Mouse (Mus musculus) lung, postnatal 0 days (tissue): ENCODE results near the gene Mtfmt. TPM values are rescaled to one million over a fixed set of nuclear protein-coding genes. Genes with fewer than 3 reads are reported as not detected.

Experiments used
- ATAC-seq: fragments of 200-750 bp; cut with Nextera tagmentation; 2 replicates; pipeline ENCODE4 v1.8.0; 2017; ENCODE audit warnings: moderate library complexity
- DNase-seq: peaks from one replicate; pipeline ENCODE4 v3.0.0-alpha.2; 2016; ENCODE audit warnings: low spot score
- H3K27ac ChIP-seq: fragments of 300-500 bp; sonication (generic); 2 replicates; pipeline ENCODE4 v1.5.1; 2014; ENCODE audit warnings: antibody characterized with exemption, mild to moderate bottlenecking, low read length, mixed read lengths
- H3K27me3 ChIP-seq: fragments of 300-500 bp; sonication (generic); replicated peaks from 2 replicates; pipeline ENCODE4 v1.6.1; 2014; ENCODE audit warnings: low read length, mixed read lengths; ENCODE audit not compliant: insufficient read depth
- H3K36me3 ChIP-seq: fragments of 300-500 bp; sonication (generic); 2 replicates; pipeline ENCODE4 v1.6.1; 2014; ENCODE audit warnings: low read length, mixed read lengths; ENCODE audit not compliant: insufficient read depth
- H3K4me1 ChIP-seq: fragments of 300-500 bp; sonication (generic); 2 replicates; pipeline ENCODE4 v1.6.1; 2014; ENCODE audit warnings: antibody characterized with exemption, low read depth, low read length, mixed read lengths; ENCODE audit not compliant: insufficient read depth
- H3K4me2 ChIP-seq: fragments of 300-500 bp; sonication (generic); replicated peaks from 2 replicates; pipeline ENCODE4 v1.6.1; 2014; ENCODE audit warnings: low read depth, mild to moderate bottlenecking, low read length, moderate library complexity, mixed read lengths
- H3K4me3 ChIP-seq: fragments of 300-500 bp; sonication (generic); 2 replicates; pipeline ENCODE4 v1.5.1; 2014; ENCODE audit warnings: low read depth, low read length
- H3K9ac ChIP-seq: fragments of 300-500 bp; sonication (generic); replicated peaks from 2 replicates; pipeline ENCODE4 v1.6.1; 2014; ENCODE audit warnings: low read depth, mild to moderate bottlenecking
- H3K9me3 ChIP-seq: fragments of 300-500 bp; sonication (generic); 2 replicates; pipeline ENCODE4 v1.6.1; 2016; ENCODE audit warnings: low read length, mixed read lengths
- CTCF ChIP-seq: IDR thresholded peaks from 2 replicates; pipeline ENCODE4 v1.5.1; 2016; ENCODE audit warnings: antibody characterized with exemption, mild to moderate bottlenecking
- EP300 ChIP-seq: IDR thresholded peaks from 2 replicates; pipeline ENCODE4 v1.6.1; 2016; ENCODE audit warnings: antibody characterized with exemption, mild to moderate bottlenecking, control low read depth
- WGBS: fragments of 180-500 bp; shearing (Covaris S2); extraction: QIAGEN DNeasy Blood & Tissue Kit; methylation state at CpG from one replicate; pipeline ENCODE4 v1.1.7; 2014; 5-methylcytosine and 5-hydroxymethylcytosine counted together
- polyA plus RNA-seq: library from polyadenylated mRNA; unstranded; fragments of >200 nt; fragmentation: Nextera tagmentation; extraction: Ambion mirVana; gene quantifications from 2 replicates; pipeline ENCODE4 v1.2.1, GENCODE M21; 2015

Gene Mtfmt
- polyA plus RNA-seq, 1 experiment from 2014 or later, result 10.2 TPM

GRCm38 (mm10) chr9:65407327-65407726 lies 28.3 kb upstream of the Mtfmt start:
- ATAC-seq (no peak), DNase-seq (no peak)
- Histone ChIP-seq H3K4me1 (peaks cover 13% of the 10 kb centered on the region), H3K4me3 (no peak overlapping the region), H3K4me2 (no peak overlapping the region), H3K9me3 (no peaks in the 10 kb centered on the region), H3K9ac (no peak overlapping the region), H3K27ac (peak overlapping the region; percentile 71; the same call in 1 of the 2 replicates), H3K27me3 (no peaks in the 10 kb centered on the region), H3K36me3 (no peaks in the 10 kb centered on the region; the same call in 1 of the 2 replicates)
- TF ChIP-seq EP300 (no peak), CTCF (no peak)
- 78% methylated on average over 5 of the region's 5 CpGs for WGBS

- Histone ChIP-seq H3K9me3 (no peaks in the 10 kb centered on the region), H3K4me2 (no peak overlapping the region), H3K27ac (peak overlapping the region; percentile 71; the same call in 1 of the 2 replicates), H3K4me1 (peaks cover 13% of the 10 kb centered on the region), H3K36me3 (no peaks in the 10 kb centered on the region; the same call in 1 of the 2 replicates), H3K4me3 (no peak overlapping the region), H3K27me3 (no peaks in the 10 kb centered on the region), H3K9ac (no peak overlapping the region)
- TF ChIP-seq CTCF (no peak), EP300 (no peak)
- 61% methylated on average over 3 of the region's 3 CpGs for WGBS
- ATAC-seq, result no peak
- DNase-seq, result no peak
These were observed 27.7 kb upstream of the Mtfmt start for GRCm38 (mm10) chr9:65407861-65408260.

- 30% methylated on average over 5 of the region's 5 CpGs for WGBS
- TF ChIP-seq EP300 (peak; percentile 95), CTCF (0 out of 2 replicates have a peak, but pooled peaks have one; percentile 5)
- Histone ChIP-seq H3K36me3 (no peaks in the 10 kb centered on the region; the same call in 1 of the 2 replicates), H3K9ac (no peak overlapping the region), H3K4me1 (peaks cover 11% of the 10 kb centered on the region), H3K4me3 (no peak overlapping the region), H3K4me2 (no peak overlapping the region), H3K27ac (peak overlapping the region; percentile 73), H3K9me3 (no peaks in the 10 kb centered on the region), H3K27me3 (no peaks in the 10 kb centered on the region)
- peak; percentile 92 for ATAC-seq
- peak; percentile 96 for DNase-seq
These were observed 26.7 kb upstream of the Mtfmt start for GRCm38 (mm10) chr9:65408871-65409295.

GRCm38 (mm10) chr9:65410378-65410777 lies 25.2 kb upstream of the Mtfmt start:
- Histone ChIP-seq H3K4me1 (peaks cover 5% of the 10 kb centered on the region; the same call in 1 of the 2 replicates), H3K36me3 (no peaks in the 10 kb centered on the region; the same call in 1 of the 2 replicates), H3K9me3 (no peaks in the 10 kb centered on the region), H3K27ac (peak overlapping the region; percentile 38; the same call in 1 of the 2 replicates), H3K4me2 (no peak overlapping the region), H3K27me3 (no peaks in the 10 kb centered on the region), H3K9ac (no peak overlapping the region), H3K4me3 (no peak overlapping the region)
- TF ChIP-seq CTCF, result no peak
- no peak for TF ChIP-seq EP300
- DNase-seq (no peak), ATAC-seq (no peak)
- 65% methylated on average over 8 of the region's 8 CpGs for WGBS

GRCm38 (mm10) chr9:65411326-65411725 lies 24.3 kb upstream of the Mtfmt start:
- no peak overlapping the region for H3K9ac ChIP-seq
- DNase-seq (no peak), ATAC-seq (no peak)
- H3K27ac ChIP-seq, result no peak overlapping the region
- no peaks in the 10 kb centered on the region for H3K27me3 ChIP-seq
- peaks cover 5% of the 10 kb centered on the region; the same call in 1 of the 2 replicates for H3K4me1 ChIP-seq
- no peaks in the 10 kb centered on the region; the same call in 1 of the 2 replicates for H3K36me3 ChIP-seq
- H3K4me2 ChIP-seq, result no peak overlapping the region
- TF ChIP-seq CTCF, result no peak
- TF ChIP-seq EP300, result no peak
- H3K4me3 ChIP-seq, result no peak overlapping the region
- WGBS, result 50% methylated on average over 3 of the region's 3 CpGs
- no peaks in the 10 kb centered on the region for H3K9me3 ChIP-seq

- peak; percentile 27 for DNase-seq
- 37% methylated on average over 3 of the region's 3 CpGs for WGBS
- peak; percentile 44; the same call in 1 of the 2 replicates for ATAC-seq
These were observed 17.8 kb upstream of the Mtfmt start for GRCm38 (mm10) chr9:65417738-65418137.

More at GRCm38 (mm10) chr9:65417738-65418137, 17.8 kb upstream of the Mtfmt start:
- Histone ChIP-seq H3K4me3 (no peak overlapping the region), H3K36me3 (no peaks in the 10 kb centered on the region), H3K9ac (no peak overlapping the region), H3K27me3 (no peaks in the 10 kb centered on the region), H3K4me1 (no peaks in the 10 kb centered on the region), H3K9me3 (no peaks in the 10 kb centered on the region), H3K4me2 (no peak overlapping the region), H3K27ac (no peak overlapping the region)
- TF ChIP-seq EP300 (no peak), CTCF (peak; percentile 58)
